Mouse (Mus musculus) lung, postnatal 0 days (tissue): ENCODE measurements at regions not wholly inside any gene's neighbourhood (a gene's known extent, or its start where the extent isn't known, plus 50 kb on each side); places are given as distances from the start of the nearest gene placed in this dataset.

Source experiments
- CTCF ChIP-seq: IDR thresholded peaks from 2 replicates; pipeline ENCODE4 v1.5.1; 2016; ENCODE audit warnings: antibody characterized with exemption, mild to moderate bottlenecking
- EP300 ChIP-seq: IDR thresholded peaks from 2 replicates; pipeline ENCODE4 v1.6.1; 2016; ENCODE audit warnings: antibody characterized with exemption, mild to moderate bottlenecking, control low read depth

GRCm38 (mm10) chr3:34561709-34562108 lies 88.5 kb upstream of the Sox2 start:
- TF ChIP-seq CTCF (no peak), EP300 (no peak)
